Mouse (Mus musculus) urinary bladder, postnatal 4 days (tissue): ENCODE measurements around the gene Gm17727.
"Not testable (repeated sequence)": the region's sequence is repeated elsewhere in the genome, so short reads cannot be mapped to it uniquely, and the experiment has no call there.

ENCODE experiments used
- DNase-seq, 2 experiments: peaks; one replicate each; pipeline ENCODE4 v3.0.0; 2021 to 2022; ENCODE audit warnings: low spot score in 2 of 2

The Gm17727 gene

GRCm38 (mm10) chr9:35778009-35778408 lies at the start of gene Gm17727:
Gm17727 (minus strand) TSS chr9:35778109.
- DNase-seq = no peak

DNA sequence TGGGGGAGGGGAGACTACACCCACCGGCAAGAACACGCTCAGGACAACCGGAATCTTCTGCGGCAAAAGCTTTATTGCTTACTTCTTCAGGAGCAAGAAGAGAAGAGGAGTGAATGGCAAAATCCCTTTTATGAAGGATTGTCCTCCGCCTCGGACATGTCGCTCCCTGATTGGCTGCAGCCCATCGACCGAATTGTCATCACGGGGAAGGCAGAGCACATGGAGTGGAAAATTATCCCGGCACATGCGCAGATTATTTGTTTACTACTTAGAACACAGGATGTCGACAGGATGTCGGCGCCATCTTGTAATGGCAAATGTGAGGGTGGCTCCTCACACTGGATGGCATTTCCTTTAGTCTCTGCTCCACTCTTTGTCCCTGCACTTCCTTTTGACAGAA lies 40.0 kb upstream of the Gm17727 start:
- not testable (repeated sequence) for DNase-seq

GRCm38 (mm10) chr9:35798146-35798545 lies 20.2 kb upstream of the Gm17727 start:
- no peak for DNase-seq

- no peak for DNase-seq
Observed at GRCm38 (mm10) chr9:35790001-35790400, 12.1 kb upstream of the Gm17727 start, which contains the start of the genes Gm27235 and D730048I06Rik. Gm27235 (minus strand) TSS chr9:35790101. D730048I06Rik (minus strand) TSS chr9:35790112.

GRCm38 (mm10) chr9:35756843-35757242 lies 21.1 kb downstream of the Gm17727 start:
- no peak for DNase-seq

GRCm38 (mm10) chr9:35740749-35741148 lies 37.2 kb downstream of the Gm17727 start, which contains the start of gene Gm17677:
Gm17677 (plus strand) TSS chr9:35741049.
- no peak for DNase-seq
